29 mouse cellular contexts compared by ENCODE assay signal in the genomic region with DNA sequence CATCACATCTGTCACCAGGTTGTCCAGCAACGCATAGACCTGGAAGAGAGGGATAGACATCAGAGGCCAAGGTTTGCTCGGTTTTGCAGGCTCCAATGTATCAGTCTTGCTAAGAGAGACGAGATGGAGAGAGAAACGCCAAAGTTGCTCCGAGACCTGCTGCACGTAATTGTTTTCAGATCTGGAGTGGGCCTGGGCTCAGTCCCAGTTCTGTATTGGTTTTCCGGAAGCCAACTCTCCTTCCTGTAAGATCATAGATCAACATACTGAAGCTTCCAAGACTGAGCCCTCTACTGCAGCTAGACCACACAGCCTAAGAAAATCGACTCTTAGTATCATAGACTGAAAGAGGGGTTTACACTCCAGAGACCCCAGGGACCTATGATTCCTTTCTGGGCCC. TPM values are rescaled to one million over a fixed set of nuclear protein-coding genes. Genes with fewer than 3 reads are reported as not detected.
"Had no signal": no experiment of that assay in that cellular context is flagged by ENCODE, and none has a peak within 500 bp of the region (broad histone marks: within the 10 kb centered on the region; RNA-seq: fewer than 3 reads in every experiment).

No protein-coding gene starts in this region.

- H3K9ac ChIP-seq: embryonic facial prominence, embryonic 12.5 days; embryonic facial prominence, embryonic 13.5 days; embryonic facial prominence, embryonic 15.5 days; forebrain, embryonic 12.5 days; forebrain, embryonic 13.5 days; forebrain, embryonic 15.5 days; forebrain, postnatal 0 days had no signal

- ATAC-seq: forebrain, embryonic 13.5 days; forebrain, embryonic 14.5 days; forebrain, embryonic 15.5 days; forebrain, embryonic 16.5 days; forebrain, postnatal 0 days had no signal

- H3K27ac ChIP-seq: embryonic facial prominence, embryonic 10.5 days; embryonic facial prominence, embryonic 12.5 days; embryonic facial prominence, embryonic 13.5 days; embryonic facial prominence, embryonic 15.5 days; forebrain, embryonic 10.5 days; forebrain, embryonic 12.5 days; forebrain, embryonic 13.5 days; forebrain, embryonic 15.5 days; gastrocnemius, adult 2 months; heart, adult 2 months had no signal

- H3K4me3 ChIP-seq: embryonic facial prominence, embryonic 10.5 days; embryonic facial prominence, embryonic 12.5 days; embryonic facial prominence, embryonic 13.5 days; embryonic facial prominence, embryonic 15.5 days; erythroblast, embryonic 14.5 days; forebrain, embryonic 10.5 days; forebrain, embryonic 12.5 days; forebrain, embryonic 13.5 days; forebrain, embryonic 15.5 days; gastrocnemius, adult 2 months; heart, adult 2 months had no signal

- H3K36me3 ChIP-seq: embryonic facial prominence, embryonic 10.5 days; embryonic facial prominence, embryonic 12.5 days; embryonic facial prominence, embryonic 13.5 days; embryonic facial prominence, embryonic 15.5 days; forebrain, embryonic 10.5 days; forebrain, embryonic 12.5 days; forebrain, embryonic 15.5 days had no signal

- H3K9me3 ChIP-seq: embryonic facial prominence, embryonic 10.5 days; embryonic facial prominence, embryonic 12.5 days; embryonic facial prominence, embryonic 13.5 days; embryonic facial prominence, embryonic 15.5 days; forebrain, embryonic 10.5 days; forebrain, embryonic 12.5 days; forebrain, embryonic 13.5 days; forebrain, embryonic 15.5 days had no signal

- H3K27me3 ChIP-seq: embryonic facial prominence, embryonic 15.5 days had no signal

- DNase-seq: cerebellum, adult 2 months; cerebellum, adult 9-10 months; cerebellum, adult 9-11 months; cerebellum, postnatal 10 days; cerebellum, postnatal 14 days; cerebellum, postnatal 25 days; cerebellum, postnatal 36 days; embryo, embryonic 11 days; forebrain, postnatal 0 days; gastrocnemius, adult 2 months; gastrocnemius, postnatal 10 days; gastrocnemius, postnatal 14 days; gastrocnemius, postnatal 25 days; gastrocnemius, postnatal 36 days; heart, adult 11 months; heart, adult 18-20 months; heart, adult 2 months had no signal

- H3K4me2 ChIP-seq: embryonic facial prominence, embryonic 12.5 days; embryonic facial prominence, embryonic 13.5 days; embryonic facial prominence, embryonic 15.5 days; forebrain, embryonic 12.5 days; forebrain, embryonic 13.5 days; forebrain, embryonic 15.5 days had no signal

RNA-seq across cellular contexts. Expression of gene Epn3, which starts 1.7 kb away (rescaled TPM):
- polyA plus RNA-seq: erythroblast, embryonic 14.5 days had no signal

RNA-seq across cellular contexts. Expression of gene Spata20, which starts 15.5 kb away (rescaled TPM):
- polyA plus RNA-seq: embryonic facial prominence, embryonic 10.5 days; erythroblast, embryonic 14.5 days; forebrain, embryonic 10.5 days; forebrain, embryonic 11.5 days had no signal

RNA-seq across cellular contexts. Expression of gene Mycbpap, which starts 20.1 kb away (rescaled TPM):
- polyA plus RNA-seq: erythroblast, embryonic 14.5 days had no signal

RNA-seq across cellular contexts. Expression of gene Rsad1, which starts 47.6 kb away (rescaled TPM):
- polyA plus RNA-seq: erythroblast, embryonic 14.5 days had no signal
